ENCODE assay signal across 27 mouse cellular contexts in the genomic region with DNA sequence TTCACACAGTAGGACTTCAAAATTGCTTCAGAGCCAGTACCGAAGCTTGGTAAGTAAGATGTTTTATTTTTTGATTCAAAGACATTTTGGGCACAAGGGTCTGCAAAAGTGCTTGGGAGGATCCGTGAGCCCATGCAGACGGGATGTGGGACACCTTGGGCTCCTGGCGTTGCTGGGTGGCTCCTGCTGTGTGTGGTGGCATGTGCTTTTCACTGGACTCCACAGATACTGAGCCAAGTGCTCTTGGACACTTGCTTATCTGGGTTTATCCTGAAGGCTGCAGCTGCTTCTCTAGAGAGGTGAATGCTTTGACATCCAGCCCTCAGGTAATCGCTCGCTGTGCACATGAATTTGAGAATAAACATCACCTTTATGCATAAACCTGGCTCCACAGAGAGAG. TPM values are rescaled to one million over a fixed set of nuclear protein-coding genes. Genes with fewer than 3 reads are reported as not detected.
"Had no signal": no experiment of that assay in that cellular context is flagged by ENCODE, and none has a peak within 500 bp of the region (broad histone marks: within the 10 kb centered on the region; RNA-seq: fewer than 3 reads in every experiment).

No protein-coding gene starts in this region.

- H3K4me3 ChIP-seq: limb, embryonic 12.5 days; limb, embryonic 15.5 days; liver, embryonic 12.5 days; liver, embryonic 15.5 days; midbrain, embryonic 12.5 days; midbrain, embryonic 15.5 days; neural tube, embryonic 12.5 days; neural tube, embryonic 15.5 days had no signal

- H3K9me3 ChIP-seq: limb, embryonic 12.5 days; limb, embryonic 15.5 days; liver, embryonic 12.5 days; liver, embryonic 15.5 days; midbrain, embryonic 12.5 days; midbrain, embryonic 15.5 days; neural tube, embryonic 12.5 days; neural tube, embryonic 15.5 days had no signal

- H3K4me2 ChIP-seq: limb, embryonic 12.5 days; limb, embryonic 15.5 days; liver, embryonic 12.5 days; liver, embryonic 15.5 days; midbrain, embryonic 12.5 days; midbrain, embryonic 15.5 days; neural tube, embryonic 12.5 days; neural tube, embryonic 15.5 days had no signal

- H3K27me3 ChIP-seq: limb, embryonic 12.5 days; limb, embryonic 15.5 days; liver, embryonic 12.5 days; liver, embryonic 15.5 days; midbrain, embryonic 12.5 days; midbrain, embryonic 15.5 days; neural tube, embryonic 12.5 days; neural tube, embryonic 15.5 days had no signal

- H3K9ac ChIP-seq: limb, embryonic 12.5 days; limb, embryonic 15.5 days; liver, embryonic 12.5 days; liver, embryonic 15.5 days; midbrain, embryonic 12.5 days; midbrain, embryonic 15.5 days; neural tube, embryonic 12.5 days; neural tube, embryonic 15.5 days had no signal

- ATAC-seq: liver, embryonic 12.5 days; midbrain, embryonic 15.5 days had no signal

- DNase-seq: kidney, postnatal 36 days; layer of hippocampus, postnatal 36 days; left cerebral cortex, postnatal 4 days; lung, adult 2 months; lung, postnatal 14 days; lung, postnatal 4 days; right cerebral cortex, adult 18-20 months; right cerebral cortex, postnatal 14 days; right cerebral cortex, postnatal 4 days; thymus, adult 2 months; thymus, postnatal 14 days; thymus, postnatal 4 days had no signal

- H3K27ac ChIP-seq: kidney, postnatal 0 days; limb, embryonic 12.5 days; limb, embryonic 15.5 days; liver, embryonic 12.5 days; liver, embryonic 15.5 days; midbrain, embryonic 12.5 days; midbrain, embryonic 15.5 days; neural tube, embryonic 12.5 days; neural tube, embryonic 15.5 days; stomach, postnatal 0 days had no signal

- H3K4me1 ChIP-seq: midbrain, embryonic 12.5 days had no signal

RNA-seq across cellular contexts. Expression of a gene that starts 57.7 kb away (rescaled TPM):
- total RNA-seq: left cerebral cortex, adult 8-10 months; left cerebral cortex, postnatal 4 days; megakaryocyte, adult 5-6 weeks had no signal
- polyA plus RNA-seq: kidney, embryonic 14.5 days; limb, embryonic 12.5 days; limb, embryonic 15.5 days; liver, embryonic 12.5 days; liver, embryonic 15.5 days; lung, adult 2 months; lung, embryonic 16.5 days; stomach, embryonic 14.5 days; stomach, postnatal 0 days; thymus, adult 2 months had no signal
